Mouse (Mus musculus) heart, adult 8-10 months (tissue): Measurements from ENCODE around the gene Tsnaxip1. TPM values are rescaled to one million over a fixed set of nuclear protein-coding genes. Genes with fewer than 3 reads are reported as not detected.
"Not testable (repeated sequence)": the region's sequence is repeated elsewhere in the genome, so short reads cannot be mapped to it uniquely, and the experiment has no call there.

Experiments
- DNase-seq: peaks from one replicate; pipeline ENCODE4 v3.0.0; 2022; ENCODE audit warnings: low spot score
- total RNA-seq, 4 experiments: library from RNA; stranded (reverse); gene quantifications; 2 replicates each; pipeline ENCODE4 v1.2.4; 2022

Tsnaxip1 gene
- total RNA-seq, 4 experiments from 2014 or later: not detected

DNA sequence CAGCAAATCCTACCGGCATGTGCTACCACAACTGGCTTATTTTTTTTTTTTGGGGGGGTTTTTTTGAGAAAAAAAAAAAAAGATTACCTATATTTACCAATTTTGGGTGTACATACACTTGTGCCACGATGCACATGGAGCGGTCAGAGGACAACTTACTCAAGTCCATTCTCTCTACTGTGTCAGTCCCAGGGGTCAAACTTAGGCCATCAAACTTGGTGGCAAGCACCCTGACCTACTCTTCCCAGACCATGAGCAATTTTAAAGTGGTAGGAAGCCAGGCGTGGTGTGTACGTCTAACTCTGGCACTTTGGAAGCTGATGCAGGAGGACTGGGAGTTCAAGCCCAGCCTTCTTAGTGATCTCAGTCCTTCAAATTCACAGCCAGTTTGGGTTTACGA is 14.3 kb upstream of the Tsnaxip1 start:
- no peak for DNase-seq

DNA sequence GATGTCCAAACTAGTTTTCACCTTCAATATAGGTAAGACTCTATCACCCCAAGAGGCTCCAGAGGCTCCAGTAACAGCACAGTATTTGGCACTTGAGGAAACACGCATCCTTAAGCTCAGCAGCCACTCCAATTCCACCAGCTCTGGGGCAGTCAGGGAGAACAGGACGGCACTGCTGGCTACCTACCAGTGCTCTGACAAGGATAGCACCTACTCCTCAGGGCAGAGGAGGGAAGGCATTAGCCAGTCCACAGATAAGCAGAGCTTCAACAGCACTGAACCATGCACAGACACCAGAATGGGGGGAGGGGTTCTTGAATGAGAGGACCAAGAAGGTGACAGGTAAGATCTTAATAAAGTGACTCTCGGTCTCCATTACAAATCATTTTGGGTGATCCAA is 7.9 kb upstream of the Tsnaxip1 start:
- no peak for DNase-seq

DNA sequence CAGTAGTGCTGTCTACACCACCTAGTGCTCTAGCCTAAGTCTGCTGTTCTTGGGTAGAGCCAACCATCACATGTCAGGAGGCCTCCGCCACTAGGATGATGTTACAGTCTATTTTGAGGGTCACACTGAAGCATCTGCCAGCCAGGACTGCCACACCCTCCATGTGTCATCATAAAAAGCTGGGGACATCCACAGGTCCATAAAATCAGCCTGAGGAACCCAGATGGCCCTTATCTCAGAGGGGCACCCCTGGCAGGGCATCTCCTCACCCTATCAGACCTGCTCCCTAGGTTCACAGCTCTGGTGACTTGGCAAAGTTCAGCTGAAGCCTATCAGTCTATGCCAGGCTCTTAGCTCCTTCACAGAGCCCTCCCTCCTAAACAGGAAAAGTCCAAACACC is 6.6 kb upstream of the Tsnaxip1 start:
- DNase-seq: peak; percentile 49

DNA sequence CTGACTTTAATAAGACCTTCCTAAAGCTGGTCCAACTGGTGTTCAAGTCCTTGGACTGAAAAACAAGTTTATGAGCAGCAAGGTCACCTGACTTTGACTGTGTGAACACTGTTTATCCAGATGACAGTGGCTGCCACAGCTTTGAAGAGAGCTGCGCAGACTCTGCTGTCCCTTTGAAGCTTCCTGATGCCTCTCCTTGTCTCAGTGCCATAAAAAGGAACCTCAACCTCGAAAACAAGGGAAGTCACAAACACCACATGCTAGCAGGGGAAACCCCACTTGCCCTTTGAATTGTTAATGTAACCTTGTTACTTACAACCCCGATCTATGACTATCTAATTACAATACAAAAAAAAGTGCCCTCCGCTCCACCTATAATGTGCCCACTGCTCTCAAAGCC is 2.0 kb upstream of the Tsnaxip1 start:
- DNase-seq: no peak

DNA sequence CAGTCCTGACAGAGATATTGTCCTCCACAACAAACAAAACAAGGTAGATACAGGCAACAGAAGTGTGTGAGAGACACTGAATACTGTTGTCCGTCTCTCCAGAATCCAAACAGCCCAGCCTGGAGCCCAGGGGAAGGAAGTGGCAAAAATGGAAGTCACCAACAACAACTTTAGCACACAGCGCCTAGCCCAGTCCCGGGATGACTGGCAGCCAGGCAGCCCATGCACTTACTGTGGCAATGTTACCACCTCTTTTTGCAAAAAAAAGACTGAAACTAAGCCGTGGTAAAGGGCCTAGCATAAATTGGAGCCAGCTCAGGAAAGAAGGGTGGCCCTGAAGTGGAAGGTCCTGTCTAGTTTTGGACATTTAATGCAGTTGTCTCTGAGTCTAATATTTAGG is 1.2 kb upstream of the Tsnaxip1 start:
- DNase-seq: no peak

DNA sequence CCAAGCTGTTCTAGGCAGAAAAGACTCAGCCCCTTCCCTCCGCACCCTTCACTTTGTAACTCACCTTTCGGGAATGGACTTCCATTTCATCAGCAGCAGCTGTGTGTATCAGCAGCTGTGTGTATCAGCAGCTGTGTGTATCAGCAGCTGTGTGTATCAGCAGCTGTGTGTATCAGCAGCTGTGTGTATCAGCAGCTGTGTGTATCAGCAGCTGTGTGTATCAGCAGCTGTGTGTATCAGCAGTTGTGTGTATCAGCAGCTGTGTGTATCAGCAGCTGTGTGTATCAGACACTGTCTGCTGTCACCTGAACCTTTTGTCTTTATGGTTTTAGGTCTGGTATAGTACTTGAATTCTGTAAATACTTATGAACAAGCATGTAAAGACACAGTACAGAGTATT is 6.2 kb downstream of the Tsnaxip1 start:
- not testable (repeated sequence) for DNase-seq

DNA sequence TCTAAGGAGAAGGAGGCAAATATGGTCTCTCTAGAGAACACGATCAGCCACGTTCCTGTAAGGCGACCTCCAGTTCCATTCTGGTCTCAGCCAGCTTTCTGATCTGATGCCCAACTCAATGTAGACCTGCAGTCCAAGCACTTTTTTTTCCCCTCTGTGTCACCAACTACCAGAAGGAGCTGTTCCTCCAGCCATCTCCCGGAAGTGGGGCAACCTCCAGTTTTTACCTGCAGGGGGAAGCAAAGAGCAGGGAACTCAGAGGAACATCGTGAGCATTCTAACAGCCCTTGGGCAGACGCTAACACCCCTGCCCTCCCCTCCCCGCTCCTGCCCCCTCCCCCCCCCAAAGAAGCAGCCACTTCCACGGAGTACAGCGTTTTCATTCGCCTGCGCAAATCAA is 7.8 kb downstream of the Tsnaxip1 start:
- DNase-seq: peak; percentile 78

DNA sequence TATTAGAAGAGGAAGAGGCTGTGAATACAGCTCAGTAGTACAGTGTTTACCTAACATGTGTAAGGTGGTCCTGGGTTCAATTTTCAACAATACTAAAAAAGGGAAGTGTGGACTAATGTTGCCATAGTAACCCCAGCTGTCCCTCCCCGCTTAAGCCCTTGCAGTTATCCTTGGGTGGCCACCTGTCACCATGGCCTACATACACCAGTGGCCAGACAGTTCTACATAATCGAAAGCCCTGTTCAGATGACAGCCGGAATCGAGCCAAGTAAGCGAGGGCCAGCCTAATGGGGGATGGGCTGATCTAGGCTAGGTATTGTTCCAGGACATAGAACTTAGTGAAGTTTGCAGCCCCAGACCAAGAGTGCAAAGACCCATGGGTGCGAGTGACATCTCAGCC is 9.5 kb downstream of the Tsnaxip1 start:
- no peak for DNase-seq

DNA sequence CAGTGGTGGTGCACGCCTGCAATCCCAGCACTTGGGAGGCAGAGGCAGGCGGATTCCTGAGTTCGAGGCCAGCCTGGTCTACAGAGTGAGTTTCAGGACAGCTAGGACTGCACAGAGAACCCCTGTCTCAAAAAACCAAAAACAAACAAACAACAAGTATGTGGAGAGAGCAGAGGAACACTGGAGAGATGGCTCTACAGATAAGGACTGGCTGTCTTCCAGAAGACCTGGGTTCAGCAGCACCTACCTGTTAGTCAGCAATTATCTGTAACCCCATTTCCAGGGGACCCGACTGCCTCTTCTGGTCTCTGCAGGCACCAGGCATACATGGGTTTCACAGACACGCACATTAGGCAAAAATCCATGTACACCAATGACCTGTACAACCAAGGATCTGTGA is 11.7 kb downstream of the Tsnaxip1 start:
- DNase-seq: no peak

DNA sequence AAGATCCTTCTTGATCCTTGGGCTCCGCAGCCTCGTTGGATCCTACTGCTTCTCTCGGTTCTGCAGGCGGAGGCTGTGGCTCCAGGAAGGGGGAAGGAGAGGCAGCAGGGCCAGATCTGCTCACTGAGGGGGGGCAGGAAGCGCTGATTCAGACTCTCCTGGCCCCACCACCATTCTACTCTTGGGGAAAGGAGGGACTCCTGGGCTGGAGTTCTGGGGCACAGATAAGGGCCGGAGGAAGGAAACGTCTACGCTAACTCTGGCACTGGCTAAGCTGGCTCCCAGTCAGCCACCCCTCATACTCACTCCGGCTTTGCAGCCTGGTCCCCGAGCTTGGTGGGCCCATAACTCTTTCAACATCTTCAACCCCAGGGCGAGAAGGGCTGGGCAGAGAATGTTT is 19.1 kb downstream of the Tsnaxip1 start:
- DNase-seq: no peak

DNA sequence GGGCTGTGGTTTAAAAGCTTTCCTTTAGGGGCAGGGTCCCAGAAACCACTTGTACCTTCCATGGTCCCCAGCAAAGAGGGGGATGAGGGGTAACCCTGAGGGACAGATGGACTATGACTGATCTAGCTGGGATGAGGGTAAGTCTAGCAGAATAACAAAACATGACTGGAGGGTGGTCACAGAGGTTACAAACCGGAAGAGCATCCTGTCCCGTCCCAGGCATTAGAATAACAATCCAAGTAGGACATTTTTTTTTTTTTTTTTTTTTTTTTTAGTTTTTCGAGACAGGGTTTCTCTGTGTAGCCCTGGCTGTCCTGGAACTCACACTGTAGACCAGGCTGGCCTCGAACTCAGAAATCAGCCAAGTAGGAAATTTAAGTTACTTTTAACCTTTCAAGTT is 22.5 kb downstream of the Tsnaxip1 start:
- DNase-seq: no peak

DNA sequence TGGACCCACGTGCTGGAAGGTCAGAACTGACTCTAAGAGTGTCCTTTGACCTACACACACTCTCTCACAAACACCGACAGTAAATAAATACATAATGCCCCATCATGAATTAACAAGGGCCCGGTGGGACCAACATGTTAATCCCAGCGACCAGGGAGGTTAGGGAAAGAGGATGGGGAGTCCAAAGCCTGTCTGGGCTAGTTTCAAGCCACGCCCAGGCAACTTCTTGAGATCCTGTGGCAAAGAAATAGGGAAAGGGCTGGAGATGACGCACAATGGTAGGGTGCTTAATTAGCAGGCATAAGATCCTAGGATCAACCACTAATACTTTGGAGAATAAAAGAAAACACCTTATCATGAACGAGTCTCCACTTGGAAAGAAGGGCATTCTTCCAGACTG is 23.1 kb downstream of the Tsnaxip1 start:
- DNase-seq: no peak

DNA sequence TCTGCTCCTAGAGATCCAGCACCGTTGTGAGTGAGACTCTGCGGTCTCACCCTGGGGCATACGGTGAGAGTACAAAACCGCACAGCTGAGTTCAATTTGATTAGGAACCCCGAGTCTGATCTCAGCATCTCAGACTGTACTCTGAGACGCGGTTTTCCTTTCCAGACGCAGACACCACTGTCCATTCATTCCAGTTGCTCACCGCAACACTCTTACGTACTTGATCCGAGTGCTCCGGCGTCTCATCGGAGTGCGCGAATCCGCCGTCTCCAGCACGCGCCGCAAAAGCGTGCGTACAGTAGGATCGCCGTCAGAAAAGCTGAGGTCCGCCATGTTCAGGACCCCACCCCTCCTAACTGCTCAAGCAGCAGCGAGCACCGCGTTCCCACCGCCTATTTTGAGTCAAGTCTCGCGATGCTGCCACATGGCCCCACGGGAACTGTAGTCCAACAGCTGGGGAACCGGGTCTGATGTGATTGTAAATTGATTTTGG is 24.2 kb downstream of the Tsnaxip1 start:
- DNase-seq: peak; percentile 91

DNA sequence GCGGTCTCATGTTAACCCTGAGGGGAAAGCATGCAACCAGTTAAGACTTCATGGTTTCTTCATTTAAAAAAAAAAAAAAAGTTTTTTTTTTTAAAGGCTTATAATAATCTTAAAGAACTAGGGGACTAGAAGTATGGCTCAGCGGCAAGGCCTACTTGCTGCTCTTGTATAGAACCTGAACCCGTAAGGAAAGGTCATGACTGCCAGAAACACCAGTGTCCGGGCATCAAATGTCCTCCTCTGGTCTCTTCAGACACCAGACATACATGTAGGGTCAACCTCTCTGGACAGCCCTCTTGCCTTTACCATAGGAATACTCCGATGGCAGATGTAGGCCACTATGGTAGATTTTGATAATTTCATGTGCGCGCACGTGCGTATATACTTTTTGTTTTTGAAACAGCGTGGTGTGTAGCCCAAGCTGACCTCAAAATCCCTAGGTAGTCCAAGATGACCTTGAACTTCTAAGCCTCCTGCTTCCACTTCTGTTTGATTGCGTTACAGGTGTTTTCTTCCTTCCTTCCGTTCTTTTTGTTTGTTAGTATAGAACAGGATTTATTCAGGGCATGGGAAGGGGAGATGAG is 24.7 kb downstream of the Tsnaxip1 start:
- no peak for DNase-seq

DNA sequence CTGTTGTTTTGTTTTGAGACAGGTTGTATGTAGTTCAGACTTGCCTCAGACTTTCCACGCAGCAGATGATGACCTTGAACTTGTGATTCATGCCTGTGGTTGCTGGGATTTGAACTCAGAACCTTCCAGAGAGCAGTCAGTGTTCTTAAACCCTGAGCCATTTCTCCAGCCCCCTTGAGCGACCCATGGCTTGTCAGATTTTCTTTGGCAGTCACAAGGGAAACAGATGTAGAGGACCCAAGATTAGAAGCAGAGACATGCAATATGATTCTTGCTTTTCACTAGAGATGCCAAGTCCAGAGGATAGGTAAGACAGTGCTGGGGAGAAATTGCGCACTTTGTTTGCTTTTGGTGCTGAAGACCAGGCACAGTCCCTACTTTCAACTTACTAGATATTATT is 25.6 kb downstream of the Tsnaxip1 start, which contains the start of gene Cenpt:
TSS of gene Cenpt (minus strand) at position 101 of the 400 bp plus-strand sequence.
- DNase-seq: no peak

DNA sequence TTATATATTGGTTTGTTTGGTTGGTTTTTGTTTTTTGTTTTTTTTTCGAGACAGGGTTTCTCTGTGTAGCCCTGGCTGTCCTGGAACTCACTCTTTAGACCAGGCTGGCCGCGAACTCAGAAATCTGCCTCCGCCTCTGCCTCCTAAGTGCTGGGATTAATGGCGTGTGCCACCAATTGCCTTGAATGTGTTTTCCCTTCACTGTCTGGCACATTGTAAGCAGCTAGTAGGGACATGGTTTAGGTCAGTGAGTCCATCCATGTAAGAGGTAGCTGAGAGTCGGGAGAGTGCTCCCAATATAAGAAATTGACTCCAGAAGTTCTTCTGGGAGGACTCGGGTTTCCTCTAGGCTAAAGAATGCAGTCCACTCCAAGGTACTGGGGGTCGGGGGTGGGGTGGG is 26.8 kb downstream of the Tsnaxip1 start:
- DNase-seq: no peak

DNA sequence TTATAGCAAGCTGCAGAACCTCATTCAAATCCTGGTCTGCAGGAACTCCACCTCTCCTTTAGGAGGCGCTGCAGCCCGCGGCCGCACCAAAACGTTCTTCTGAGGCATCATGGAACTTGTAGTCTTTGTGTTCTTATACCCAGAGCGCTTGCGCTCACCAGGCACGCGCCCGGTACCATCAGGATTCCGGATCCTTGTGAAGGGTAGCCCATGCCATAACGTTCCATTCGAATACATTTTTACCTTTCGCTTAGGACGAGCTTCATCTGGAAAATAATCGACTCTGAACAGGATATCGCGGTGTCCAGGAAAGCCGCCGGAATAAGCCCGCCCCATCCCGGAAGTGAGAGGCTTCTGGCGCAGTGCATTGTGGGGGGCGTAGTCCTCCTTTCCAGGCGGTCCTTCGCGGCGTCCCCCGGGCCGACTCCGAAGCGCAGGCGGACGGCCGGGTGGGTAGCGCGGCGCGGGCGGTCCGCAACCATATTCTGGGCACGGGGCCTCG is 27.2 kb downstream of the Tsnaxip1 start, which contains the start of gene Thap11:
TSS of gene Thap11 (plus strand) at position 418 of the 502 bp plus-strand sequence.
- peak; percentile 91 for DNase-seq

DNA sequence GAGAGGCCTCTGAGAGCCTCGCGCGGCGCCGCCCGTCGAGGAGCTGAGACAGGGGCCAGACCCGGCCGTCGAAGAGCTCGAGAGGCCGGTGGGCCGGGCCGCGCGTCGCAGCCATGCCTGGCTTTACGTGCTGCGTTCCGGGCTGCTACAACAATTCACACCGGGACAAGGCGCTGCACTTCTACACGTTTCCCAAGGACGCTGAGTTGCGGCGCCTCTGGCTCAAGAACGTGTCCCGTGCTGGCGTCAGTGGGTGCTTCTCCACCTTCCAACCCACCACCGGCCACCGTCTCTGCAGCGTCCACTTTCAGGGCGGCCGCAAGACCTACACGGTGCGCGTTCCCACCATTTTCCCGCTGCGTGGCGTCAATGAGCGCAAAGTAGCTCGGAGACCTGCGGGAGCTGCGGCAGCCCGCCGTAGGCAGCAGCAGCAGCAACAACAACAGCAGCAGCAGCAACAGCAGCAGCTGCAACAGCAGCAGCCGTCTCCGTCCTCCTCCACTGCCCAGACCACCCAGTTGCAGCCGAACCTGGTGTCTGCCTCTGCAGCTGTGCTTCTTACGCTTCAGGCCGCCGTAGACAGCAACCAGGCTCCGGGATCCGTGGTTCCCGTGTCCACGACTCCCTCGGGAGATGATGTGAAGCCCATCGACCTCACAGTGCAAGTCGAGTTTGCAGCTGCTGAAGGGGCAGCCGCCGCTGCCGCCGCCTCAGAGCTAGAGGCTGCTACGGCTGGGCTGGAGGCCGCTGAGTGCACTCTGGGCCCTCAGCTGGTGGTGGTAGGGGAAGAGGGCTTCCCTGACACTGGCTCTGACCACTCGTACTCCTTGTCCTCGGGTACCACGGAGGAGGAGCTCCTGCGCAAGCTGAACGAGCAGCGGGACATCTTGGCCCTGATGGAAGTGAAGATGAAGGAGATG is 28.0 kb downstream of the Tsnaxip1 start:
- DNase-seq: no peak

DNA sequence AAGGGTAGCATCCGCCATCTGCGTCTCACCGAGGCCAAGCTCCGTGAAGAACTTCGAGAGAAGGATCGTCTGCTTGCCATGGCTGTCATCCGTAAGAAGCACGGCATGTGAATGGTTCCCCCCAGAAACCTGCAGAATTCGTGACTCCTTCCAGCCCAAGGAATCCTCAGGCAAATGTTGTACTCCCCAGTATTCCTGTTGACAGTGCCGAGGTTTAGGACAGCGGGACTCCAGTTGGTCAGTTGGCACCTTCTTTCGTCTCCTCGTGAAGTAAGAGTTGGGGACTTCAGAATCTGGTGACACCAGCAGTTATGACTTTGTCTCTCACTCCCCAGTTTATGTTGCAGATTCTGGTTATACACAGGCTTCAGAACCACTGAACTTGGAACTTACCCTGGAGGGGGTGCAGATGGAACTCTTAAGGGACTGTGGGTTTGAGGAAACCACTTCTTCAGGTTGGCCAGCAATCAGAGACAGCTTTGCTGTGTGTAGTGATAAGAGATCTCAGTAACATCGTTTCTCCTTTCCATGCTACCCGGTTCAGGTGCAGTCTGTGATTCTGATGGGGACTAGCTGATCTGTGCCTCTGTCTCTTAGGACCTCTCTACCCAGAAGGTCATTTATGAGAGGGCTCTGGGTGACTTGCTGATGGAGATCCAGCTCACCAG is 28.8 kb downstream of the Tsnaxip1 start:
- no peak for DNase-seq

DNA sequence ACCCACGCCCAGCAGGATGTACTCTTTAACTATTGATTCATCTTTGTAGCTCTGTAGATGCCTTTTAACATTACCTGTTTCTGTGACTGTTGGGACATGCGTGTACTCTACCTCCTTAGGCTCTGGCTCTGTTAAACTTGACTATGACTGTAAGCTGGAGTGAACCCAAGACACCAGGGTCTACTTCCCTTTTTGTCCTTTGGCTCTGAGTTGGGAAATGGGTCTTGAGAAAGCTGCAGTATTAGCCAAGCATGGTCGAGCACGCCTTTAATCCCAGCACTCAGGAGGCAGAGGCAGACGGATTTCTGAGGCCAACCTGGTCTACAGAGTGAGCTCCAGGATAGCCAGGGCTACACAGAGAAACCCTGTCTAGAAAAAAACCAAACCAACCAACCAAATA is 31.0 kb downstream of the Tsnaxip1 start:
- no peak for DNase-seq

DNA sequence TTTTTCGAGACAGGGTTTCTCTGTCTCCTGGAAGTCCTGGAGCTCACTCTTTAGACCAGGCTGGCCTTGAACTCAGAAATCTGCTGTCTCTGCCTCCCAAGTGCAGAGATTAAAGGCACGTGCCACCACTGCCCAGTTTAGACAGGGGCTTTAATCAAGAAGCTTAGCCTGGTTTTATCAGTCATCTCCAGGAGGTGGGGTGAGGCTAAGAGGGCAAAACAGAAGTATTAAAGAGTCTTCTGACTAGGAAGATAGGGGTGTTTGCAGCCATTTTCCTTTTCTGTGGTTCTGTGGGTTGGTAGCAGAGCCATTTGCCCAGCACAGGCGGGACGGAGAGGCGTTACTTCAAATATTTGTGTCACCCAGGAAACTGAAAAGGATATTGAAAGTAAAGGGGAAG is 31.8 kb downstream of the Tsnaxip1 start:
- DNase-seq: no peak
